Mouse (Mus musculus) kidney, adult 18-20 months (tissue): Measurements from ENCODE around the gene Pou1f1.

Source experiments
- DNase-seq: peaks from one replicate; pipeline ENCODE4 v3.0.0; 2021

Pou1f1 gene

DNA sequence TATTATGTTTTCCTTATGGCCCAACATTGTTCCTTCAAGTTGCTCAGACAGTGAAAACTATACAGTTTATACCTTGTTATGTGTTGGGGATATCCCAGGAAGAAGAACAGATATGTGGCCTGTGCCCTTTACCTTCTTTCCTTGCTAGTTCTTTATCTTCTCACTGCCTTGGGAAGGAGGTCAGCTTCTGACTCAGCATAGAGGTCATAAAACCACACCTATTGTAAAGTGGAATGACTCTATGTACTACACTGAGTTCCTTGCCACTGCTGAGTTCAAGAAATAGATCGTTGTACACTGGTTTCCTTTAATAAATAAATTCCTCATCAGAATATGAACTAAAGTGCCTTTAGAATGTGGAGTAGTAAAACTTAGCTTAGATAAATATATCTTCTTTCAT is 44.6 kb downstream of the Pou1f1 start:
- no peak for DNase-seq

DNA sequence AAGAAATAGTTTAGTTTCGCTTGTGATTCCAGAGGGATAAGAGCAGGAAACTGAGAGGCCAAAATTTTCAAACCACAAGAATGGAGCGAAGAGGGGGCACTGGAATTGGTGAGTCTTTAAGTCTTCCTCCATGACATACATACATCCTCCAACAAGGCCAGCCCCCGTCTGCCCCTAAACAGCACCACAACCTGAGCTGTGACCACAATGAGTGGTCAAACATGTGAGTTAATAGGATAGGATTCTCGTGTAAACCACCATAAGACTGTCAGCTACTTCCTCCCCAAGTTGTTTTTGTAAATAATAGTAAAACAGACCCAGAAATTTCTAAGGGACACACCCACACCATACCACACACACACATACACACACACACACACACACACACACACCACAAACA is 48.5 kb downstream of the Pou1f1 start:
- DNase-seq, result no peak

- DNase-seq, result no peak
Observed at GRCm38 (mm10) chr16:65577298-65578029, 57.2 kb downstream of the Pou1f1 start.
